Mouse (Mus musculus) urinary bladder, postnatal 10 days (tissue): ENCODE results near the gene Dapk1.

Experiments
- DNase-seq: peaks from one replicate; pipeline ENCODE4 v3.0.0; 2022; ENCODE audit warnings: low spot score

The Dapk1 gene

GRCm38 (mm10) chr13:60695186-60695980, 93.6 kb downstream of the Dapk1 start:
- no peak for DNase-seq

- DNase-seq = no peak
These were observed 94.6 kb downstream of the Dapk1 start for GRCm38 (mm10) chr13:60696323-60696722.

GRCm38 (mm10) chr13:60696741-60697140, 95.0 kb downstream of the Dapk1 start:
- no peak for DNase-seq

- DNase-seq = no peak
These were observed 96.3 kb downstream of the Dapk1 start for GRCm38 (mm10) chr13:60698021-60698420.

GRCm38 (mm10) chr13:60701671-60702171, 100.0 kb downstream of the Dapk1 start:
- DNase-seq = no peak

- DNase-seq = no peak
These were observed 106.1 kb downstream of the Dapk1 start for GRCm38 (mm10) chr13:60707541-60708468.

GRCm38 (mm10) chr13:60709136-60709535, 107.4 kb downstream of the Dapk1 start:
- no peak for DNase-seq

- no peak for DNase-seq
These were observed 109.2 kb downstream of the Dapk1 start for GRCm38 (mm10) chr13:60710963-60711362.

GRCm38 (mm10) chr13:60713537-60713936, 111.8 kb downstream of the Dapk1 start:
- DNase-seq = no peak

GRCm38 (mm10) chr13:60716107-60716506, 114.4 kb downstream of the Dapk1 start:
- no peak for DNase-seq

GRCm38 (mm10) chr13:60717421-60717820, 115.7 kb downstream of the Dapk1 start:
- no peak for DNase-seq

GRCm38 (mm10) chr13:60719581-60719980, 117.8 kb downstream of the Dapk1 start:
- no peak for DNase-seq

GRCm38 (mm10) chr13:60722763-60723162, 121.0 kb downstream of the Dapk1 start:
- DNase-seq = no peak

- DNase-seq = no peak
These were observed 126.7 kb downstream of the Dapk1 start for GRCm38 (mm10) chr13:60728276-60729054.

GRCm38 (mm10) chr13:60729055-60729402, 127.3 kb downstream of the Dapk1 start:
- DNase-seq = no peak

- no peak for DNase-seq
These were observed 128.8 kb downstream of the Dapk1 start for GRCm38 (mm10) chr13:60730587-60730986.

- DNase-seq = no peak
These were observed 129.3 kb downstream of the Dapk1 start for GRCm38 (mm10) chr13:60731001-60731400.

GRCm38 (mm10) chr13:60735306-60735705, 133.6 kb downstream of the Dapk1 start:
- no peak for DNase-seq

- no peak for DNase-seq
These were observed 134.8 kb downstream of the Dapk1 start for GRCm38 (mm10) chr13:60736421-60737105.

- no peak for DNase-seq
These were observed 136.0 kb downstream of the Dapk1 start for GRCm38 (mm10) chr13:60737632-60738324.

- DNase-seq = no peak
These were observed 136.7 kb downstream of the Dapk1 start for GRCm38 (mm10) chr13:60738429-60738828.
